Mouse (Mus musculus) MEL (cell line): ENCODE results near the gene Nasp. TPM values are rescaled to one million over a fixed set of nuclear protein-coding genes. Genes with fewer than 3 reads are reported as not detected.

Experiments used
- DNase-seq: peaks from one replicate; pipeline ENCODE4 v3.0.0; 2011; ENCODE audit warnings: low read depth, low spot score
- H3K27ac ChIP-seq: 2 replicates; pipeline ENCODE4 v1.5.1; 2012; ENCODE audit warnings: low read depth, mild to moderate bottlenecking, control low read depth, low read length, moderate library complexity; ENCODE audit not compliant: control insufficient read depth
- H3K27me3 ChIP-seq, 2 experiments: fragments of 150-350 bp in 1 of 2; sonication (generic) in 1 of 2; 2 replicates each; pipeline ENCODE4 v1.6.1; 2012; ENCODE audit warnings: low read length in 2 of 2, mild to moderate bottlenecking in 2 of 2, improper control_type of control experiment in 1 of 2, moderate library complexity in 1 of 2; ENCODE audit not compliant: insufficient read depth in 2 of 2, control insufficient read depth in 1 of 2
- H3K36me3 ChIP-seq, 2 experiments: 2 replicates each; pipeline ENCODE4 v1.6.1; 2012 to 2014; ENCODE audit warnings: low read length in 2 of 2, improper control_type of control experiment in 1 of 2, inconsistent platforms in 1 of 2, mild to moderate bottlenecking in 1 of 2; ENCODE audit not compliant: insufficient read depth in 2 of 2, control insufficient read depth in 1 of 2
- H3K4me1 ChIP-seq, 2 experiments: fragments of 150-350 bp in 1 of 2; sonication (generic) in 1 of 2; 2 replicates each; pipeline ENCODE4 v1.6.1; 2012; ENCODE audit warnings: low read length in 2 of 2, improper control_type of control experiment in 1 of 2, mild to moderate bottlenecking in 1 of 2; ENCODE audit not compliant: insufficient read depth in 2 of 2, control insufficient read depth in 1 of 2
- H3K4me3 ChIP-seq, 2 experiments: fragments of 150-350 bp in 1 of 2; sonication (generic) in 1 of 2; 2 replicates each; pipeline ENCODE4 v1.5.1; 2012; ENCODE audit warnings: low read depth in 2 of 2, low read length in 2 of 2, mild to moderate bottlenecking in 2 of 2, moderate library complexity in 2 of 2, control low read depth in 1 of 2, improper control_type of control experiment in 1 of 2; ENCODE audit not compliant: control insufficient read depth in 1 of 2, insufficient read depth in 1 of 2
- H3K79me2 ChIP-seq: 2 replicates; pipeline ENCODE4 v1.6.1; 2012; ENCODE audit warnings: mild to moderate bottlenecking, low read length, moderate library complexity; ENCODE audit not compliant: control insufficient read depth, poor library complexity, insufficient read depth
- H3K9ac ChIP-seq: 2 replicates; pipeline ENCODE4 v1.6.1; 2012; ENCODE audit warnings: low read depth, mild to moderate bottlenecking, control low read depth, low read length, moderate library complexity; ENCODE audit not compliant: control insufficient read depth, poor library complexity, severe bottlenecking
- H3K9me3 ChIP-seq: fragments of 150-350 bp; sonication (generic); replicated peaks from 2 replicates; pipeline ENCODE4 v1.6.1; 2012; ENCODE audit warnings: mild to moderate bottlenecking, low read length, improper control_type of control experiment, moderate library complexity; ENCODE audit not compliant: insufficient read depth
- BHLHE40 ChIP-seq: IDR thresholded peaks from 2 replicates; pipeline ENCODE4 v1.6.1; 2012; ENCODE audit warnings: low read depth, mild to moderate bottlenecking, inconsistent platforms, low read length, improper control_type of control experiment, borderline replicate concordance
- E2F4 ChIP-seq: IDR thresholded peaks from 2 replicates; pipeline ENCODE4 v1.6.1; 2011; ENCODE audit warnings: low read depth, low read length, improper control_type of control experiment, borderline replicate concordance
- ELF1 ChIP-seq: IDR thresholded peaks from 2 replicates; pipeline ENCODE4 v1.6.1; 2014; ENCODE audit warnings: low read depth, mild to moderate bottlenecking, inconsistent platforms, low read length, improper control_type of control experiment, moderate library complexity
- EP300 ChIP-seq, 2 experiments: IDR thresholded peaks; 2 replicates each; pipeline ENCODE4 v1.6.1; 2011; ENCODE audit warnings: improper control_type of control experiment in 2 of 2, low read length in 2 of 2, low read depth in 1 of 2, mild to moderate bottlenecking in 1 of 2
- ETS1 ChIP-seq: IDR thresholded peaks from 2 replicates; pipeline ENCODE4 v1.6.1; 2012; ENCODE audit warnings: low read depth, mild to moderate bottlenecking, inconsistent platforms, low read length, improper control_type of control experiment, moderate library complexity
- GABPA ChIP-seq: IDR thresholded peaks from 2 replicates; pipeline ENCODE4 v1.6.1; 2012; ENCODE audit warnings: low read depth, mild to moderate bottlenecking, inconsistent platforms, low read length, improper control_type of control experiment, moderate library complexity
- GATA1 ChIP-seq: IDR thresholded peaks from 2 replicates; pipeline ENCODE4 v1.6.1; 2011; ENCODE audit warnings: low read depth, low read length, improper control_type of control experiment
- HCFC1 ChIP-seq: IDR thresholded peaks from 2 replicates; pipeline ENCODE4 v1.6.1; 2012; ENCODE audit warnings: low read depth, mild to moderate bottlenecking, inconsistent platforms, low read length, improper control_type of control experiment, moderate library complexity
- KAT2A ChIP-seq: conservative IDR thresholded peaks from 2 replicates; pipeline ENCODE4 v1.6.1; 2012; ENCODE audit warnings: low read depth, low read length, improper control_type of control experiment, inconsistent platforms
- MAFK ChIP-seq: IDR thresholded peaks from 2 replicates; pipeline ENCODE4 v1.6.1; 2011; ENCODE audit warnings: low read depth, mild to moderate bottlenecking, low read length, improper control_type of control experiment, borderline replicate concordance
- MAX ChIP-seq: IDR thresholded peaks from 2 replicates; pipeline ENCODE4 v1.6.1; 2011; ENCODE audit warnings: low read length, improper control_type of control experiment
- MEF2A ChIP-seq: IDR thresholded peaks from 2 replicates; pipeline ENCODE4 v1.6.1; 2014; ENCODE audit warnings: low read depth, mild to moderate bottlenecking, inconsistent platforms, low read length, improper control_type of control experiment; ENCODE audit not compliant: poor library complexity, insufficient replicate concordance, severe bottlenecking; ENCODE audit errors: extremely low read depth
- MXI1 ChIP-seq: IDR thresholded peaks from 2 replicates; pipeline ENCODE4 v1.6.1; 2011; ENCODE audit warnings: mild to moderate bottlenecking, low read depth, low read length, improper control_type of control experiment
- MYB ChIP-seq: IDR thresholded peaks from 2 replicates; pipeline ENCODE4 v1.6.1; 2011; ENCODE audit warnings: mild to moderate bottlenecking, low read depth, low read length, improper control_type of control experiment
- MYC ChIP-seq: IDR thresholded peaks from 2 replicates; pipeline ENCODE4 v1.6.1; 2011; ENCODE audit warnings: low read depth, mild to moderate bottlenecking, low read length, improper control_type of control experiment, moderate library complexity
- NELFE ChIP-seq: IDR thresholded peaks from 2 replicates; pipeline ENCODE4 v1.6.1; 2011; ENCODE audit warnings: low read depth, low read length, improper control_type of control experiment
- NRF1 ChIP-seq: IDR thresholded peaks from 2 replicates; pipeline ENCODE4 v1.6.1; 2014; ENCODE audit warnings: low read depth, mild to moderate bottlenecking, inconsistent platforms, low read length, improper control_type of control experiment, moderate library complexity; ENCODE audit not compliant: poor library complexity, insufficient read depth, severe bottlenecking
- POLR2A ChIP-seq, 2 experiments: IDR thresholded peaks; 2 replicates each; pipeline ENCODE4 v1.6.1; 2011 to 2012; ENCODE audit warnings: low read length in 2 of 2, mild to moderate bottlenecking in 2 of 2, control low read depth in 1 of 2, improper control_type of control experiment in 1 of 2, low read depth in 1 of 2, moderate library complexity in 1 of 2; ENCODE audit not compliant: control insufficient read depth in 1 of 2, insufficient read depth in 1 of 2, poor library complexity in 1 of 2
- POLR2AphosphoS2 ChIP-seq: IDR thresholded peaks from 2 replicates; pipeline ENCODE4 v1.6.1; 2011; ENCODE audit warnings: low read length, improper control_type of control experiment
- POLR2AphosphoS5 ChIP-seq: IDR thresholded peaks from 2 replicates; pipeline ENCODE4 v1.6.1; 2012; ENCODE audit warnings: low read depth, borderline replicate concordance, mild to moderate bottlenecking, inconsistent platforms, low read length, moderate library complexity, mixed read lengths
- RAD21 ChIP-seq: IDR thresholded peaks from 2 replicates; pipeline ENCODE4 v1.6.1; 2011; ENCODE audit warnings: mild to moderate bottlenecking, low read depth, low read length, improper control_type of control experiment
- RCOR1 ChIP-seq: IDR thresholded peaks from 2 replicates; pipeline ENCODE4 v1.6.1; 2012; ENCODE audit warnings: low read depth, mild to moderate bottlenecking, inconsistent platforms, low read length, improper control_type of control experiment
- SIN3A ChIP-seq: IDR thresholded peaks from 2 replicates; pipeline ENCODE4 v1.6.1; 2012; ENCODE audit warnings: low read length, improper control_type of control experiment, inconsistent platforms
- SMC3 ChIP-seq: IDR thresholded peaks from 2 replicates; pipeline ENCODE4 v1.6.1; 2011; ENCODE audit warnings: low read depth, low read length, improper control_type of control experiment
- TCF12 ChIP-seq: IDR thresholded peaks from 2 replicates; pipeline ENCODE4 v1.6.1; 2014; ENCODE audit warnings: low read depth, mild to moderate bottlenecking, inconsistent platforms, low read length, improper control_type of control experiment, moderate library complexity
- UBTF ChIP-seq: IDR thresholded peaks from 2 replicates; pipeline ENCODE4 v1.6.1; 2012; ENCODE audit warnings: low read depth, mild to moderate bottlenecking, inconsistent platforms, low read length, improper control_type of control experiment, moderate library complexity, borderline replicate concordance; ENCODE audit not compliant: insufficient read depth
- USF1 ChIP-seq: IDR thresholded peaks from 2 replicates; pipeline ENCODE4 v1.6.1; 2014; ENCODE audit warnings: low read depth, mild to moderate bottlenecking, inconsistent platforms, low read length, improper control_type of control experiment, moderate library complexity
- USF2 ChIP-seq, 2 experiments: IDR thresholded peaks; 2 replicates each; pipeline ENCODE4 v1.6.1; 2011 to 2012; ENCODE audit warnings: improper control_type of control experiment in 2 of 2, low read length in 2 of 2, borderline replicate concordance in 1 of 2, inconsistent platforms in 1 of 2, low read depth in 1 of 2, mild to moderate bottlenecking in 1 of 2; ENCODE audit not compliant: insufficient read depth in 1 of 2
- ZC3H11A ChIP-seq: IDR thresholded peaks from 2 replicates; pipeline ENCODE4 v1.6.1; 2012; ENCODE audit warnings: low read depth, mild to moderate bottlenecking, inconsistent platforms, low read length, improper control_type of control experiment
- ZMIZ1 ChIP-seq: IDR thresholded peaks from 2 replicates; pipeline ENCODE4 v1.6.1; 2012; ENCODE audit warnings: low read depth, mild to moderate bottlenecking, inconsistent platforms, low read length, improper control_type of control experiment, moderate library complexity
- ZNF384 ChIP-seq: IDR thresholded peaks from 2 replicates; pipeline ENCODE4 v1.6.1; 2012; ENCODE audit warnings: low read depth, mild to moderate bottlenecking, inconsistent platforms, low read length, improper control_type of control experiment
- polyA plus RNA-seq, 2 experiments: library from polyadenylated mRNA; stranded (reverse) in 1 of 2; unstranded in 1 of 2; fragments of >175 nt in 1 of 2; fragments of >200 nt in 1 of 2; gene quantifications; 2 replicates each; pipeline versions ENCODE4 v1.2.1 to v1.2.4; 2012; ENCODE audit warnings: low replicate concordance in 2 of 2, low read depth in 1 of 2; ENCODE audit not compliant: insufficient read length in 2 of 2, insufficient read depth in 1 of 2, missing spikeins in 1 of 2
- total RNA-seq: library from RNA; depleted of rRNA; stranded (reverse); fragments of 300-350 nt; gene quantifications from 2 replicates; pipeline ENCODE4 v1.2.3, GENCODE M21; 2012

The Nasp gene
- total and polyA plus RNA-seq, 3 experiments: 133 to 174 TPM; not detected in 1

DNA sequence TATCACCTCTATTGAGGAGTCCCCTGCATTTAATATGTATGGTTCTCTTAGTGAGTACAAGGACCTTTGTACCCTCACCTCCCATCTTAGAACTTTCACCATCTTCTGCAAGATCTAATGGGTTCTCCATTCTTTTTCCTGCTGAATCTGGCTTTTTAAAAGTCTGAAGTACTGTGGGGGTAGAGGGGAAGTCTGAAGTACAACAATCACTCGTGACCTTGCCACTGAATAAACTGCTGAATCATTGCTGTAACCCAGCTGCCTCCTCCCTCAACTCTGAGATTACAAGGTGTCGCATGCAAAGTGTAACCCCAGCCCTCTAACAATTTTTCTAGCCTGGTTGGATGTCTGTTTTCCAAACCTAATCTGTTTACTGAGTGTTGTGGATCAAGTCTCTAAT lies 27.4 kb upstream of the Nasp start:
- H3K27ac ChIP-seq: no peak overlapping the region
- H3K4me1 ChIP-seq: peaks cover 3 to 11% of the 10 kb centered on the region in 2 experiments; a peak in 3 of 4 replicates

GRCm38 (mm10) chr4:116653228-116653627 lies 25.5 kb upstream of the Nasp start:
- no peak overlapping the region for H3K9ac ChIP-seq
- H3K27ac ChIP-seq: no peak overlapping the region
- no peak for TF ChIP-seq SMC3
- TF ChIP-seq TCF12: no peak
- TF ChIP-seq ELF1: no peak
- TF ChIP-seq MYC: no peak
- no peak for TF ChIP-seq E2F4
- TF ChIP-seq USF1: no peak
- no peak for TF ChIP-seq POLR2A (IDR thresholded peaks at IDR 0.05; ENCODE audit: control insufficient read depth in 1 of 2, insufficient read depth in 1 of 2, low read depth in 1 of 2, low read length in 2 of 2, poor library complexity in 1 of 2)
- TF ChIP-seq, all 39 proteins: peak for 0
- H3K4me3 ChIP-seq: no peak overlapping the region
- peaks cover 0 to 30% of the 10 kb centered on the region in 2 experiments; a peak in 2 of 4 replicates for H3K36me3 ChIP-seq
- no peaks in the 10 kb centered on the region for H3K27me3 ChIP-seq
- H3K9me3 ChIP-seq: no peaks in the 10 kb centered on the region
- DNase-seq: no peak
- H3K79me2 ChIP-seq: peaks cover 28% of the 10 kb centered on the region
- peaks cover 3 to 18% of the 10 kb centered on the region in 2 experiments; a peak in 3 of 4 replicates for H3K4me1 ChIP-seq

More for the DNA sequence above, 27.4 kb upstream of the Nasp start:
- no peak overlapping the region for H3K9ac ChIP-seq
- H3K36me3 ChIP-seq: peaks cover 0 to 16% of the 10 kb centered on the region in 2 experiments; a peak in 2 of 4 replicates
- TF ChIP-seq SIN3A (0 out of 2 replicates have a peak, but pooled peaks have one; percentile 24), HCFC1 (no peak), USF2 (IDR thresholded peaks at IDR 0.05; ENCODE audit: borderline replicate concordance in 1 of 2, insufficient read depth in 1 of 2, low read depth in 1 of 2, low read length in 2 of 2) (no peak), POLR2AphosphoS2 (no peak), ZNF384 (no peak), EP300 (IDR thresholded peaks at IDR 0.05; ENCODE audit: low read depth in 1 of 2, low read length in 2 of 2) (peak in 1 of 2 experiments; percentile 29; a peak in 1 of 4 replicates), KAT2A (no peak), NELFE (no peak), ETS1 (peak; percentile 42; the same call in 1 of the 2 replicates), POLR2AphosphoS5 (no peak), ZC3H11A (no peak), MAX (no peak), MXI1 (no peak), MYB (no peak), E2F4 (no peak), RAD21 (no peak), MYC (no peak), ZMIZ1 (no peak), USF1 (0 out of 2 replicates have a peak, but pooled peaks have one; percentile 41), MEF2A (no peak), RCOR1 (peak; percentile 62; the same call in 1 of the 2 replicates), GABPA (peak; percentile 73; the same call in 1 of the 2 replicates), SMC3 (no peak), MAFK (peak; percentile 42; the same call in 1 of the 2 replicates), NRF1 (no peak), UBTF (no peak), BHLHE40 (peak; percentile 50; the same call in 1 of the 2 replicates), GATA1 (no peak)
- no peaks in the 10 kb centered on the region for H3K27me3 ChIP-seq
- H3K79me2 ChIP-seq: peaks cover 14% of the 10 kb centered on the region
- H3K9me3 ChIP-seq: no peaks in the 10 kb centered on the region
- peak; percentile 65 for DNase-seq
- H3K4me3 ChIP-seq: no peak overlapping the region
